27 mouse cellular contexts compared by ENCODE assay signal in the genomic region with DNA sequence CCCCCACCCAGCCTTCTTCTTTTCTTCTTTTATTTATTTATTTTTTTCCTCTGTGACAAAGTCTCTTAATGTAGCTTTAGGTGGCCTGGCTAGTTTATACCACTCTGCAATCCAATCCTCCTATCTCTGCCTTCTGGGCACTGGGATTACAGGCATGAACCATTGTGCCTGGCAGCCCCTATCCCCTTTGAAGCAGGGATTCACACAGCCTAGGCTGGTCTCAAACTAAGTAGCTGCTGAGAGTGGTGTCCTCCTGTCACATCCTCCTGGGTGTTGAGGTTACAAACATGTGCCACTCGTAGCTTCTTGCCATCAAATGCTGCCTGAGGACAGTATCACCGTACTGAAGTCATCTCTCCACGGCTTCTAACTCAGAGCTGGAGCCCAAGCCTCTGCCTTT. TPM values are rescaled to one million over a fixed set of nuclear protein-coding genes. Genes with fewer than 3 reads are reported as not detected.
DNase-seq lines count a peak whose midpoint lies in the region; ATAC-seq lines count a peak whose summit lies in the region.
"Had no signal": no experiment of that assay in that cellular context is flagged by ENCODE, and none has a peak within 500 bp of the region (broad histone marks: within the 10 kb centered on the region; RNA-seq: fewer than 3 reads in every experiment).

No protein-coding gene starts in this region.

- no peaks in the 10 kb centered on the region for H3K36me3 ChIP-seq in forebrain, embryonic 10.5 days (replicated peaks)
- no peaks in the 10 kb centered on the region for H3K36me3 ChIP-seq in forebrain, embryonic 15.5 days
- no peaks in the 10 kb centered on the region for H3K36me3 ChIP-seq in forebrain, embryonic 13.5 days (ENCODE audit: poor library complexity, severe bottlenecking)
- no peaks in the 10 kb centered on the region for H3K36me3 ChIP-seq in forebrain, embryonic 16.5 days (ENCODE audit: control insufficient read depth, insufficient read depth)
- no peaks in the 10 kb centered on the region for H3K36me3 ChIP-seq in hindbrain, embryonic 12.5 days
- no peaks in the 10 kb centered on the region for H3K36me3 ChIP-seq in hindbrain, embryonic 16.5 days (ENCODE audit: control insufficient read depth, insufficient read depth, low read length)
- no peaks in the 10 kb centered on the region for H3K36me3 ChIP-seq in midbrain, embryonic 12.5 days
- H3K36me3 ChIP-seq in midbrain, embryonic 15.5 days (replicated peaks), result no peaks in the 10 kb centered on the region
- H3K36me3 ChIP-seq: embryonic facial prominence, embryonic 10.5 days; embryonic facial prominence, embryonic 13.5 days; heart, embryonic 12.5 days; heart, embryonic 15.5 days; hindbrain, embryonic 15.5 days; intestine, embryonic 15.5 days had no signal

- H3K4me1 ChIP-seq in forebrain, embryonic 10.5 days, result peaks cover 15% of the 10 kb centered on the region
- peaks cover 5% of the 10 kb centered on the region; the same call in 1 of the 2 replicates for H3K4me1 ChIP-seq in forebrain, embryonic 15.5 days
- H3K4me1 ChIP-seq in forebrain, embryonic 13.5 days, result peaks cover 11% of the 10 kb centered on the region
- peaks cover 5% of the 10 kb centered on the region; the same call in 1 of the 2 replicates for H3K4me1 ChIP-seq in forebrain, embryonic 16.5 days (replicated peaks; ENCODE audit: control insufficient read depth, insufficient read depth, low read length)
- H3K4me1 ChIP-seq in hindbrain, embryonic 12.5 days, result peaks cover 8% of the 10 kb centered on the region; the same call in 1 of the 2 replicates
- H3K4me1 ChIP-seq in hindbrain, embryonic 16.5 days (ENCODE audit: control insufficient read depth, insufficient read depth, low read depth, low read length), result peaks cover 4% of the 10 kb centered on the region; the same call in 1 of the 2 replicates
- peaks cover 8% of the 10 kb centered on the region for H3K4me1 ChIP-seq in midbrain, embryonic 12.5 days
- H3K4me1 ChIP-seq in midbrain, embryonic 15.5 days, result no peaks in the 10 kb centered on the region

- ATAC-seq in forebrain, embryonic 15.5 days (replicated peaks), result no peak
- 0 out of 2 replicates have a peak, but pooled peaks have one; percentile 12 for ATAC-seq in forebrain, embryonic 13.5 days
- ATAC-seq in forebrain, embryonic 16.5 days, result no peak
- ATAC-seq in hindbrain, embryonic 12.5 days (ENCODE audit: low FRiP score), result 0 out of 2 replicates have a peak, but pooled peaks have one; percentile 6
- no peak for ATAC-seq in hindbrain, embryonic 16.5 days
- ATAC-seq in midbrain, embryonic 12.5 days (ENCODE audit: low FRiP score, low read depth), result 0 out of 2 replicates have a peak, but pooled peaks have one; percentile 19
- ATAC-seq in midbrain, embryonic 15.5 days (replicated peaks), result no peak
- ATAC-seq: activated CD4-positive, CD25-positive, alpha-beta regulatory T cell, adult 4 months; intestine, embryonic 15.5 days had no signal

- no peaks in the 10 kb centered on the region; the same call in 1 of the 2 replicates for H3K27me3 ChIP-seq in forebrain, embryonic 10.5 days (ENCODE audit: poor library complexity, severe bottlenecking)
- H3K27me3 ChIP-seq in forebrain, embryonic 15.5 days, result no peaks in the 10 kb centered on the region
- H3K27me3 ChIP-seq in forebrain, embryonic 13.5 days, result no peaks in the 10 kb centered on the region
- H3K27me3 ChIP-seq in forebrain, embryonic 16.5 days (replicated peaks; ENCODE audit: control insufficient read depth, insufficient read depth, low read length), result no peaks in the 10 kb centered on the region
- H3K27me3 ChIP-seq in hindbrain, embryonic 12.5 days, result no peaks in the 10 kb centered on the region
- H3K27me3 ChIP-seq in hindbrain, embryonic 16.5 days (replicated peaks; ENCODE audit: control insufficient read depth, insufficient read depth, low read length), result no peaks in the 10 kb centered on the region
- no peaks in the 10 kb centered on the region for H3K27me3 ChIP-seq in midbrain, embryonic 12.5 days
- H3K27me3 ChIP-seq in midbrain, embryonic 15.5 days (replicated peaks), result no peaks in the 10 kb centered on the region
- H3K27me3 ChIP-seq: embryonic facial prominence, embryonic 13.5 days; heart, embryonic 15.5 days; hindbrain, embryonic 15.5 days; intestine, embryonic 15.5 days had no signal

- no peak overlapping the region for H3K4me2 ChIP-seq in forebrain, embryonic 15.5 days (replicated peaks)
- H3K4me2 ChIP-seq in forebrain, embryonic 13.5 days, result 0 out of 2 replicates have a peak overlapping the region, but pooled peaks have one; percentile 0
- H3K4me2 ChIP-seq in forebrain, embryonic 16.5 days (ENCODE audit: low read length), result no peak overlapping the region
- H3K4me2 ChIP-seq in hindbrain, embryonic 12.5 days (replicated peaks), result no peak overlapping the region
- no peak overlapping the region for H3K4me2 ChIP-seq in hindbrain, embryonic 16.5 days (ENCODE audit: low read length)
- no peak overlapping the region for H3K4me2 ChIP-seq in midbrain, embryonic 12.5 days (replicated peaks)
- H3K4me2 ChIP-seq in midbrain, embryonic 15.5 days, result no peak overlapping the region
- H3K4me2 ChIP-seq: embryonic facial prominence, embryonic 13.5 days; heart, embryonic 12.5 days; heart, embryonic 15.5 days; hindbrain, embryonic 15.5 days; intestine, embryonic 15.5 days had no signal

- H3K9ac ChIP-seq in forebrain, embryonic 15.5 days (replicated peaks), result no peak overlapping the region
- no peak overlapping the region for H3K9ac ChIP-seq in forebrain, embryonic 13.5 days
- H3K9ac ChIP-seq in forebrain, embryonic 16.5 days (replicated peaks; ENCODE audit: low read depth, low read length), result no peak overlapping the region
- H3K9ac ChIP-seq in hindbrain, embryonic 12.5 days, result no peak overlapping the region
- no peak overlapping the region for H3K9ac ChIP-seq in hindbrain, embryonic 16.5 days (ENCODE audit: low read depth, low read length)
- H3K9ac ChIP-seq in midbrain, embryonic 12.5 days (replicated peaks), result no peak overlapping the region
- no peak overlapping the region for H3K9ac ChIP-seq in midbrain, embryonic 15.5 days
- H3K9ac ChIP-seq: embryonic facial prominence, embryonic 13.5 days; heart, embryonic 12.5 days; heart, embryonic 15.5 days; hindbrain, embryonic 15.5 days; intestine, embryonic 15.5 days had no signal

- H3K4me3 ChIP-seq in forebrain, embryonic 10.5 days, result no peak overlapping the region
- H3K4me3 ChIP-seq in forebrain, embryonic 15.5 days, result no peak overlapping the region
- no peak overlapping the region for H3K4me3 ChIP-seq in forebrain, embryonic 13.5 days
- H3K4me3 ChIP-seq in forebrain, embryonic 16.5 days (replicated peaks; ENCODE audit: low read length), result no peak overlapping the region
- H3K4me3 ChIP-seq in hindbrain, embryonic 12.5 days, result no peak overlapping the region
- H3K4me3 ChIP-seq in hindbrain, embryonic 16.5 days (ENCODE audit: low read length), result no peak overlapping the region
- H3K4me3 ChIP-seq in midbrain, embryonic 12.5 days, result no peak overlapping the region
- no peak overlapping the region for H3K4me3 ChIP-seq in midbrain, embryonic 15.5 days
- H3K4me3 ChIP-seq: embryonic facial prominence, embryonic 10.5 days; embryonic facial prominence, embryonic 13.5 days; erythroblast, embryonic 14.5 days; gastrocnemius, adult 2 months; heart, embryonic 12.5 days; heart, embryonic 15.5 days; hindbrain, embryonic 15.5 days; intestine, embryonic 15.5 days had no signal

- H3K9me3 ChIP-seq in forebrain, embryonic 10.5 days, result no peaks in the 10 kb centered on the region
- H3K9me3 ChIP-seq in forebrain, embryonic 15.5 days, result no peaks in the 10 kb centered on the region
- H3K9me3 ChIP-seq in forebrain, embryonic 13.5 days (replicated peaks), result no peaks in the 10 kb centered on the region
- no peaks in the 10 kb centered on the region for H3K9me3 ChIP-seq in forebrain, embryonic 16.5 days (ENCODE audit: control insufficient read depth, low read length)
- H3K9me3 ChIP-seq in hindbrain, embryonic 12.5 days (replicated peaks), result no peaks in the 10 kb centered on the region
- H3K9me3 ChIP-seq in hindbrain, embryonic 16.5 days (ENCODE audit: control insufficient read depth, low read length), result no peaks in the 10 kb centered on the region
- no peaks in the 10 kb centered on the region for H3K9me3 ChIP-seq in midbrain, embryonic 12.5 days
- H3K9me3 ChIP-seq in midbrain, embryonic 15.5 days, result no peaks in the 10 kb centered on the region
- H3K9me3 ChIP-seq: embryonic facial prominence, embryonic 10.5 days; embryonic facial prominence, embryonic 13.5 days; heart, embryonic 12.5 days; heart, embryonic 15.5 days; hindbrain, embryonic 15.5 days; intestine, embryonic 15.5 days had no signal

- no peak for DNase-seq in forebrain, embryonic 10.5 days (ENCODE audit: extremely low spot score, low spot score)
- DNase-seq: adrenal gland, adult 8-10 months; adrenal gland, postnatal 25 days; cerebellum, adult 11-12 months; cerebellum, adult 8-10 months; cerebellum, postnatal 36 days; gastrocnemius, adult 2 months; gastrocnemius, postnatal 25 days; heart, adult 18-20 months; heart, postnatal 36 days; kidney, adult 11 months had no signal

- H3K27ac ChIP-seq in forebrain, embryonic 10.5 days, result peak overlapping the region; percentile 76
- H3K27ac ChIP-seq in forebrain, embryonic 15.5 days (replicated peaks), result no peak overlapping the region
- H3K27ac ChIP-seq in forebrain, embryonic 13.5 days, result no peak overlapping the region
- no peak overlapping the region for H3K27ac ChIP-seq in forebrain, embryonic 16.5 days (ENCODE audit: low read length)
- H3K27ac ChIP-seq in hindbrain, embryonic 12.5 days, result no peak overlapping the region
- no peak overlapping the region for H3K27ac ChIP-seq in hindbrain, embryonic 16.5 days (ENCODE audit: low read depth, low read length)
- H3K27ac ChIP-seq in midbrain, embryonic 12.5 days (replicated peaks), result no peak overlapping the region
- no peak overlapping the region for H3K27ac ChIP-seq in midbrain, embryonic 15.5 days
- H3K27ac ChIP-seq: embryonic facial prominence, embryonic 10.5 days; embryonic facial prominence, embryonic 13.5 days; gastrocnemius, adult 2 months; heart, embryonic 15.5 days; hindbrain, embryonic 15.5 days; intestine, embryonic 15.5 days had no signal

- WGBS in forebrain, embryonic 10.5 days, result 30% methylated on average over 3 of the region's 3 CpGs
- 10% methylated on average over 3 of the region's 3 CpGs for WGBS in forebrain, embryonic 15.5 days
- WGBS in forebrain, embryonic 13.5 days, result 11% methylated on average over 3 of the region's 3 CpGs
- 19% methylated on average over 3 of the region's 3 CpGs for WGBS in forebrain, embryonic 16.5 days
- 22% methylated on average over 3 of the region's 3 CpGs for WGBS in hindbrain, embryonic 12.5 days
- WGBS in hindbrain, embryonic 16.5 days, result 31% methylated on average over 3 of the region's 3 CpGs
- 27% methylated on average over 3 of the region's 3 CpGs for WGBS in midbrain, embryonic 12.5 days
- WGBS in midbrain, embryonic 15.5 days, result 15% methylated on average over 3 of the region's 3 CpGs

RNA-seq across cellular contexts. Expression of a gene that starts 41.7 kb away (rescaled TPM):
- not detected in 2 replicates for polyA plus RNA-seq in forebrain, embryonic 10.5 days (2016; fragmentation: Nextera tagmentation; extraction: Ambion mirVana)
- not detected in 2 replicates for polyA plus RNA-seq in forebrain, embryonic 15.5 days (2015; fragmentation: Nextera tagmentation; extraction: Ambion mirVana)
- not detected in 2 replicates for polyA plus RNA-seq in forebrain, embryonic 13.5 days (2015; fragmentation: Nextera tagmentation; extraction: Ambion mirVana)
- 0.11 TPM in 1 of 2 replicates, not detected in the other for polyA plus RNA-seq in forebrain, embryonic 16.5 days (2015; fragmentation: Nextera tagmentation; extraction: Ambion mirVana)
- polyA plus RNA-seq in hindbrain, embryonic 12.5 days (2016; fragmentation: Nextera tagmentation; extraction: Ambion mirVana), result 0.06 TPM in 1 of 2 replicates, not detected in the other
- polyA plus RNA-seq in hindbrain, embryonic 16.5 days (2015; fragmentation: Nextera tagmentation; extraction: Ambion mirVana), result 0.06 and 0.37 TPM in 2 replicates
- polyA plus RNA-seq in midbrain, embryonic 12.5 days (2016; fragmentation: Nextera tagmentation; extraction: Ambion mirVana), result not detected in 2 replicates
- polyA plus RNA-seq in midbrain, embryonic 15.5 days (2015; fragmentation: Nextera tagmentation; extraction: Ambion mirVana), result 0.08 and 0.09 TPM in 2 replicates
- polyA plus RNA-seq: activated CD4-positive, CD25-positive, alpha-beta regulatory T cell, adult 4 months; cortical plate, adult 2 months; erythroblast, embryonic 14.5 days; heart, embryonic 12.5 days had no signal

Comparison
In these comparisons a context has a peak if more than half of its experiments do, and no peak if none do; other contexts are left out.
1. ATAC-seq: peak in forebrain, embryonic 13.5 days (single experiment), hindbrain, embryonic 12.5 days (single experiment) and midbrain, embryonic 12.5 days (single experiment); none in forebrain, embryonic 15.5 days (single experiment), forebrain, embryonic 16.5 days (single experiment), hindbrain, embryonic 16.5 days (single experiment) and midbrain, embryonic 15.5 days (single experiment).